In the genomic region with DNA sequence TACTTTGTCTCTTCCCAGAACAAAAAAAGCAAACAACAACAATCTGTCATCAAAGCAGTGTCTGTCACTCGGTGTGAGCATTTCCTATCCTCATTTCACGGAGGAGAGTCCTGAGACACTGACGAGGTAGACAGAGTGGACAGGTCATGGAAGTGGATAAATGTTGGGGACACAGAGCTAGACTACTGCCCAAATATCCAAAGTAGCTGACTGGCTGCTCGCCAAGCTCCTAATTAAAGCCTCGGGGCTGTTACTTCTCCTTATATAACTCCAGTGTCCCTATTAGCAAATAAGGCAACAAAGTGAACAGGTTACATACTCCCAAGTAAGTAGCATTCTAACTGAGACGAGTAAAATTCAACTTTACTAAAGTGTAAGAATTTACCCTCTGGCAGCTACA, we compare ENCODE assay signal across 17 mouse cellular contexts. TPM values are rescaled to one million over a fixed set of nuclear protein-coding genes. Genes with fewer than 3 reads are reported as not detected.
DNase-seq lines count a peak whose midpoint lies in the region; ATAC-seq and TF ChIP-seq lines count a peak whose summit lies in the region.
"Had no signal": no experiment of that assay in that cellular context is flagged by ENCODE, and none has a peak within 500 bp of the region (broad histone marks: within the 10 kb centered on the region; RNA-seq: fewer than 3 reads in every experiment).

No protein-coding gene starts in this region.

- H3K4me1 ChIP-seq in forebrain, embryonic 14.5 days (ENCODE audit: control insufficient read depth, insufficient read depth, low read length), result peaks cover 17% of the 10 kb centered on the region
- H3K4me1 ChIP-seq in forebrain, embryonic 16.5 days (replicated peaks; ENCODE audit: control insufficient read depth, insufficient read depth, low read length), result peaks cover 24% of the 10 kb centered on the region
- H3K4me1 ChIP-seq in lung, embryonic 14.5 days (ENCODE audit: insufficient read depth), result 0 out of 2 replicates have a peak, but pooled peaks cover 4% of the 10 kb centered on the region
- peaks cover 27% of the 10 kb centered on the region for H3K4me1 ChIP-seq in midbrain, embryonic 15.5 days

- no peaks in the 10 kb centered on the region for H3K27me3 ChIP-seq in forebrain, embryonic 14.5 days (replicated peaks; ENCODE audit: control insufficient read depth, insufficient read depth, low read length)
- no peaks in the 10 kb centered on the region for H3K27me3 ChIP-seq in forebrain, embryonic 16.5 days (replicated peaks; ENCODE audit: control insufficient read depth, insufficient read depth, low read length)
- no peaks in the 10 kb centered on the region for H3K27me3 ChIP-seq in lung, embryonic 14.5 days (ENCODE audit: insufficient read depth, low read length)
- no peaks in the 10 kb centered on the region for H3K27me3 ChIP-seq in midbrain, embryonic 15.5 days (replicated peaks)
- H3K27me3 ChIP-seq: forebrain, embryonic 15.5 days; stomach, embryonic 15.5 days had no signal

- no peak for TF ChIP-seq CTCF in lung, embryonic 14.5 days (IDR thresholded peaks at IDR 0.05; ENCODE audit: low read depth)

- no peaks in the 10 kb centered on the region for H3K9me3 ChIP-seq in forebrain, embryonic 14.5 days (replicated peaks; ENCODE audit: control insufficient read depth, low read length)
- no peaks in the 10 kb centered on the region for H3K9me3 ChIP-seq in forebrain, embryonic 16.5 days (ENCODE audit: control insufficient read depth, low read length)
- no peaks in the 10 kb centered on the region for H3K9me3 ChIP-seq in lung, embryonic 14.5 days (ENCODE audit: low read depth, low read length)
- H3K9me3 ChIP-seq in midbrain, embryonic 15.5 days, result no peaks in the 10 kb centered on the region
- H3K9me3 ChIP-seq: forebrain, embryonic 15.5 days; stomach, embryonic 15.5 days had no signal

- 26% methylated on average over 6 of the region's 6 CpGs for WGBS in forebrain, embryonic 14.5 days
- WGBS in forebrain, embryonic 16.5 days, result 21% methylated on average over 6 of the region's 6 CpGs
- 50% methylated on average over 6 of the region's 6 CpGs for WGBS in lung, embryonic 14.5 days
- 58% methylated on average over 6 of the region's 6 CpGs for WGBS in midbrain, embryonic 15.5 days

- no peak for ATAC-seq in forebrain, embryonic 14.5 days
- ATAC-seq in forebrain, embryonic 16.5 days, result no peak
- no peak for ATAC-seq in lung, embryonic 14.5 days (ENCODE audit: insufficient read depth)
- no peak for ATAC-seq in midbrain, embryonic 15.5 days (replicated peaks)
- ATAC-seq: forebrain, embryonic 15.5 days had no signal

- 0 out of 2 replicates have a peak overlapping the region, but pooled peaks have one; percentile 32 for H3K9ac ChIP-seq in forebrain, embryonic 14.5 days (ENCODE audit: low read length)
- no peak overlapping the region for H3K9ac ChIP-seq in forebrain, embryonic 16.5 days (replicated peaks; ENCODE audit: low read depth, low read length)
- H3K9ac ChIP-seq in lung, embryonic 14.5 days, result no peak overlapping the region
- no peak overlapping the region; the same call in 1 of the 2 replicates for H3K9ac ChIP-seq in midbrain, embryonic 15.5 days
- H3K9ac ChIP-seq: stomach, embryonic 15.5 days had no signal

- H3K36me3 ChIP-seq in forebrain, embryonic 14.5 days (ENCODE audit: control insufficient read depth, insufficient read depth, low read length), result peaks cover 37% of the 10 kb centered on the region
- peaks cover 26% of the 10 kb centered on the region for H3K36me3 ChIP-seq in forebrain, embryonic 16.5 days (ENCODE audit: control insufficient read depth, insufficient read depth)
- H3K36me3 ChIP-seq in lung, embryonic 14.5 days (ENCODE audit: insufficient read depth), result peaks cover 36% of the 10 kb centered on the region
- H3K36me3 ChIP-seq in midbrain, embryonic 15.5 days (replicated peaks), result peaks cover 24% of the 10 kb centered on the region

- H3K4me2 ChIP-seq in forebrain, embryonic 14.5 days (ENCODE audit: low read length), result peak overlapping the region; percentile 72; the same call in 1 of the 2 replicates
- no peak overlapping the region for H3K4me2 ChIP-seq in forebrain, embryonic 16.5 days (ENCODE audit: low read length)
- H3K4me2 ChIP-seq in lung, embryonic 14.5 days, result no peak overlapping the region
- 0 out of 2 replicates have a peak overlapping the region, but pooled peaks have one; percentile 10 for H3K4me2 ChIP-seq in midbrain, embryonic 15.5 days

- H3K4me3 ChIP-seq in forebrain, embryonic 14.5 days (ENCODE audit: low read depth, low read length), result no peak overlapping the region
- no peak overlapping the region for H3K4me3 ChIP-seq in forebrain, embryonic 16.5 days (replicated peaks; ENCODE audit: low read length)
- H3K4me3 ChIP-seq in lung, embryonic 14.5 days (ENCODE audit: low read depth, low read length), result no peak overlapping the region
- no peak overlapping the region for H3K4me3 ChIP-seq in midbrain, embryonic 15.5 days
- H3K4me3 ChIP-seq: stomach, embryonic 15.5 days had no signal

- DNase-seq in forebrain, embryonic 14.5 days (ENCODE audit: low spot score), result peak; percentile 9
- peak; percentile 27 for DNase-seq in lung, embryonic 14.5 days
- DNase-seq in lung, postnatal 14 days, result no peak
- peak; percentile 30 for DNase-seq in cerebellum, adult 9-11 months
- DNase-seq in gastrocnemius, postnatal 4 days (ENCODE audit: low spot score in 2 of 2), result no peak
- no peak for DNase-seq in B cell, adult 2 months
- DNase-seq: adrenal gland, postnatal 36 days; embryo, embryonic 11 days; lung, adult 2 months; right cerebral cortex, adult 18-20 months had no signal

- H3K27ac ChIP-seq in forebrain, embryonic 14.5 days (ENCODE audit: low read depth, low read length), result no peak overlapping the region
- H3K27ac ChIP-seq in forebrain, embryonic 16.5 days (ENCODE audit: low read length), result no peak overlapping the region
- H3K27ac ChIP-seq in lung, embryonic 14.5 days (ENCODE audit: low read depth), result no peak overlapping the region
- H3K27ac ChIP-seq in midbrain, embryonic 15.5 days, result no peak overlapping the region
- H3K27ac ChIP-seq: forebrain, embryonic 15.5 days; kidney, postnatal 0 days; stomach, embryonic 15.5 days had no signal

RNA-seq across cellular contexts. Expression of a gene that starts 2.8 kb away (rescaled TPM):
- polyA plus RNA-seq in forebrain, embryonic 14.5 days (2014; fragmentation: Nextera tagmentation; extraction: Ambion mirVana), result 30.6 and 34.0 TPM in 2 replicates
- 32.7 and 36.9 TPM in 2 replicates for polyA plus RNA-seq in forebrain, embryonic 16.5 days (2015; fragmentation: Nextera tagmentation; extraction: Ambion mirVana)
- 23.8 and 26.8 TPM in 2 replicates for polyA plus RNA-seq in lung, embryonic 14.5 days (2014; fragmentation: Nextera tagmentation; extraction: Ambion mirVana)
- 36.1 and 38.6 TPM in 2 replicates for polyA plus RNA-seq in midbrain, embryonic 15.5 days (2015; fragmentation: Nextera tagmentation; extraction: Ambion mirVana)
- total RNA-seq in gastrocnemius, postnatal 4 days (2021), result 10 to 100 TPM; 24.3 to 24.8 TPM

RNA-seq across cellular contexts. Expression of a gene that starts 29.0 kb away (rescaled TPM):
- 63.1 and 63.3 TPM in 2 replicates for polyA plus RNA-seq in forebrain, embryonic 14.5 days (2014; fragmentation: Nextera tagmentation; extraction: Ambion mirVana)
- polyA plus RNA-seq in forebrain, embryonic 16.5 days (2015; fragmentation: Nextera tagmentation; extraction: Ambion mirVana), result 57.0 and 62.4 TPM in 2 replicates
- 115 and 120 TPM in 2 replicates for polyA plus RNA-seq in lung, embryonic 14.5 days (2014; fragmentation: Nextera tagmentation; extraction: Ambion mirVana)
- polyA plus RNA-seq in midbrain, embryonic 15.5 days (2015; fragmentation: Nextera tagmentation; extraction: Ambion mirVana), result 49.6 and 53.4 TPM in 2 replicates
- 10 to 100 TPM; 44.9 to 45.3 TPM for total RNA-seq in gastrocnemius, postnatal 4 days (2021)

RNA-seq across cellular contexts. Expression of a gene that starts 54.9 kb away (rescaled TPM):
- 0.32 and 0.70 TPM in 2 replicates for polyA plus RNA-seq in forebrain, embryonic 14.5 days (2014; fragmentation: Nextera tagmentation; extraction: Ambion mirVana)
- polyA plus RNA-seq in forebrain, embryonic 16.5 days (2015; fragmentation: Nextera tagmentation; extraction: Ambion mirVana), result 0.40 and 0.87 TPM in 2 replicates
- polyA plus RNA-seq in lung, embryonic 14.5 days (2014; fragmentation: Nextera tagmentation; extraction: Ambion mirVana), result 0.14 TPM in 1 of 2 replicates, not detected in the other
- polyA plus RNA-seq in midbrain, embryonic 15.5 days (2015; fragmentation: Nextera tagmentation; extraction: Ambion mirVana), result 1.3 and 1.4 TPM in 2 replicates
- not detected for total RNA-seq in gastrocnemius, postnatal 4 days (2021)
- polyA plus RNA-seq: C2C12; heart, embryonic 16.5 days; stomach, embryonic 15.5 days had no signal

Comparison
In these comparisons a context has a peak if more than half of its experiments do, and no peak if none do; other contexts are left out.
1. DNase-seq: peak in forebrain, embryonic 14.5 days (single experiment), lung, embryonic 14.5 days (single experiment) and cerebellum, adult 9-11 months (single experiment); none in lung, postnatal 14 days (single experiment), gastrocnemius, postnatal 4 days (0 of 2) and B cell, adult 2 months (0 of 2).
2. H3K4me2 ChIP-seq: peak in forebrain, embryonic 14.5 days (single experiment) and midbrain, embryonic 15.5 days (single experiment); none in forebrain, embryonic 16.5 days (single experiment) and lung, embryonic 14.5 days (single experiment).